Mouse (Mus musculus) myocyte (in vitro differentiated cells): Measurements from ENCODE around the gene Shank3. TPM values are rescaled to one million over a fixed set of nuclear protein-coding genes. Genes with fewer than 3 reads are reported as not detected.
A peak's percentile ranks its signal among the peaks of the same experiment; 100 is the strongest.

Experiments
- H3K27me3 ChIP-seq: one replicate; pipeline ENCODE4 v1.6.1; 2011; ENCODE audit not compliant: control insufficient read depth, insufficient read depth, insufficient read length
- H3K36me3 ChIP-seq: one replicate; pipeline ENCODE4 v1.6.1; 2011; ENCODE audit not compliant: control insufficient read depth, insufficient read depth
- H3K4me2 ChIP-seq: one replicate; pipeline ENCODE4 v1.6.1; 2011; ENCODE audit warnings: low read depth, control low read depth
- H3K4me3 ChIP-seq: one replicate; pipeline ENCODE4 v1.5.1; 2011; ENCODE audit warnings: mild to moderate bottlenecking, control low read depth, moderate library complexity
- H3K79me2 ChIP-seq: one replicate; pipeline ENCODE4 v1.6.1; 2011; ENCODE audit not compliant: control insufficient read depth, insufficient read depth
- H3ac ChIP-seq: one replicate; pipeline ENCODE4 v1.6.1; 2011; ENCODE audit not compliant: control insufficient read depth, insufficient read length
- CEBPB ChIP-seq: IDR thresholded peaks from 2 replicates; pipeline ENCODE4 v1.6.1; 2011; ENCODE audit warnings: mild to moderate bottlenecking, moderate library complexity; ENCODE audit not compliant: poor library complexity, insufficient read depth, severe bottlenecking
- E2F4 ChIP-seq: IDR thresholded peaks from one replicate; pipeline ENCODE4 v1.6.1; 2011; ENCODE audit warnings: mild to moderate bottlenecking, control low read depth, moderate library complexity; ENCODE audit not compliant: insufficient read depth
- MAX ChIP-seq: IDR thresholded peaks from one replicate; pipeline ENCODE4 v1.6.1; 2011; ENCODE audit warnings: low read depth, mild to moderate bottlenecking, control low read depth
- MYOD1 ChIP-seq, 3 experiments: IDR thresholded peaks; one replicate each; pipeline ENCODE4 v1.6.1; 2011; ENCODE audit warnings: control low read depth in 2 of 3, low read depth in 2 of 3, mild to moderate bottlenecking in 2 of 3, moderate library complexity in 1 of 3; ENCODE audit not compliant: insufficient read length in 2 of 3, control insufficient read depth in 1 of 3
- MYOG ChIP-seq, 3 experiments: IDR thresholded peaks; one replicate each; pipeline ENCODE4 v1.6.1; 2011; ENCODE audit warnings: control low read depth in 2 of 3, low read depth in 2 of 3, mild to moderate bottlenecking in 2 of 3; ENCODE audit not compliant: insufficient read length in 2 of 3, control insufficient read depth in 1 of 3, insufficient read depth in 1 of 3
- POLR2A ChIP-seq: IDR thresholded peaks from one replicate; pipeline ENCODE4 v1.6.1; 2011; ENCODE audit warnings: low read depth, mild to moderate bottlenecking, control low read depth, moderate library complexity; ENCODE audit not compliant: insufficient read length
- POLR2AphosphoS2 ChIP-seq: IDR thresholded peaks from one replicate; pipeline ENCODE4 v1.6.1; 2011; ENCODE audit warnings: low read depth, control low read depth; ENCODE audit not compliant: insufficient read length
- REST ChIP-seq: IDR thresholded peaks from one replicate; pipeline ENCODE4 v1.6.1; 2011; ENCODE audit warnings: mild to moderate bottlenecking, control low read depth, moderate library complexity; ENCODE audit not compliant: insufficient read depth, insufficient read length
- SRF ChIP-seq: IDR thresholded peaks from one replicate; pipeline ENCODE4 v1.6.1; 2011; ENCODE audit warnings: low read depth; ENCODE audit not compliant: control insufficient read depth, insufficient read length
- TCF12 ChIP-seq: IDR thresholded peaks from one replicate; pipeline ENCODE4 v1.6.1; 2011; ENCODE audit warnings: mild to moderate bottlenecking, control low read depth; ENCODE audit not compliant: poor library complexity, insufficient read depth, severe bottlenecking
- TCF3 ChIP-seq: IDR thresholded peaks from one replicate; pipeline ENCODE4 v1.6.1; 2011; ENCODE audit warnings: low read depth, control low read depth; ENCODE audit not compliant: insufficient read length
- USF1 ChIP-seq: IDR thresholded peaks from one replicate; pipeline ENCODE4 v1.6.1; 2011; ENCODE audit warnings: low read depth, mild to moderate bottlenecking, control low read depth, moderate library complexity
- polyA plus RNA-seq: library from polyadenylated mRNA; unstranded; fragments of >200 nt; fragmentation: generic; extraction: Trizol; gene quantifications from one replicate; pipeline ENCODE4 v1.2.1, GENCODE M21; 2012; ENCODE audit warnings: missing spikeins

The Shank3 gene
- polyA plus RNA-seq, 1 experiment, result 1.4 TPM

DNA sequence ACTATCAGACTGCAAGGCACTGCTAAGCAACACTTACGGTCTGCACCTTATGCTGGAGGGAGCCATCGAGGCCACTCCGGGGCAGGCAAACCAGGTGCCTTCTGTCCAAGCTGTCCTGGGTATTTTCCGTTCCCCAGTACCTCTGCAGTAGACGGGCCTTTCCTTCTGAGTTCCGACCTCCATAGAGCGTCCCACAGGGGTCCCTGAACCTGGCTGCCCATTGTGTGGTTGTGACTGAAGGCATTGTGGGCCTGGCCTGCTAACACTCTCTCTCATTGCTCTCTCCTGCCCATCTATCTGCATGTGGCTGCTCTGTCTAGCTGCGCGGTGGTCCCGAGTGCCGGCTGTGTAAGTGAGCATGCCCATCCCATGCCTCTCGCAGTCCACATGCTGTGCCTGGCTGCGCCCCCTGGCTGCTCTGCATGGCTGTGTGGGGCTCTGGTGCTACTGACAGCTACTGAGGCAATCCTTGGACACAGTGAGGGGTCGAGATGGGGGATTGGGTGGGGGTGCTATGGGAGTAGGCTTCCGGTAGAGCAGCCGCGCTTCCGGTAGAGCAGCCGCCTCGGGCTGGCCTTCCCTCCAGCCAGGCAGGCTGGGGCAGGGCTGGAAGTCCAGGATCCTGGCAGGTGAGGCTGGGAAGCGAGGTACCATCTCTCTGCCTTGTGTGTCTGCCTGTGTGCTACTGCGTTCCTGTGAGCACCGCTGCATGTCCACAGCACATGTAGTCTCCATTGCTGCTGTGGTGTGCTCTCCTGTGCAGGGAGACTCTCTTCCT, 57.2 kb downstream of the Shank3 start:
- Histone ChIP-seq H3K4me2 (no peak overlapping the region), H3K79me2 (no peaks in the 10 kb centered on the region), H3K36me3 (no peaks in the 10 kb centered on the region), H3K4me3 (no peak overlapping the region), H3K27me3 (peaks cover 25% of the 10 kb centered on the region), H3ac (no peak overlapping the region)
- no peak for TF ChIP-seq USF1
- no peak for TF ChIP-seq SRF
- TF ChIP-seq MYOD1 (IDR thresholded peaks at IDR 0.05; ENCODE audit: control insufficient read depth in 1 of 3, insufficient read length in 2 of 3, low read depth in 2 of 3), result no peak
- no peak for TF ChIP-seq CEBPB
- TF ChIP-seq POLR2A, result no peak
- TF ChIP-seq REST, result no peak
- TF ChIP-seq POLR2AphosphoS2, result no peak
- no peak for TF ChIP-seq TCF12
- no peak for TF ChIP-seq MAX
- no peak for TF ChIP-seq TCF3
- TF ChIP-seq E2F4, result no peak
- no peak for TF ChIP-seq MYOG (IDR thresholded peaks at IDR 0.05; ENCODE audit: control insufficient read depth in 1 of 3, insufficient read depth in 1 of 3, insufficient read length in 2 of 3, low read depth in 2 of 3)

DNA sequence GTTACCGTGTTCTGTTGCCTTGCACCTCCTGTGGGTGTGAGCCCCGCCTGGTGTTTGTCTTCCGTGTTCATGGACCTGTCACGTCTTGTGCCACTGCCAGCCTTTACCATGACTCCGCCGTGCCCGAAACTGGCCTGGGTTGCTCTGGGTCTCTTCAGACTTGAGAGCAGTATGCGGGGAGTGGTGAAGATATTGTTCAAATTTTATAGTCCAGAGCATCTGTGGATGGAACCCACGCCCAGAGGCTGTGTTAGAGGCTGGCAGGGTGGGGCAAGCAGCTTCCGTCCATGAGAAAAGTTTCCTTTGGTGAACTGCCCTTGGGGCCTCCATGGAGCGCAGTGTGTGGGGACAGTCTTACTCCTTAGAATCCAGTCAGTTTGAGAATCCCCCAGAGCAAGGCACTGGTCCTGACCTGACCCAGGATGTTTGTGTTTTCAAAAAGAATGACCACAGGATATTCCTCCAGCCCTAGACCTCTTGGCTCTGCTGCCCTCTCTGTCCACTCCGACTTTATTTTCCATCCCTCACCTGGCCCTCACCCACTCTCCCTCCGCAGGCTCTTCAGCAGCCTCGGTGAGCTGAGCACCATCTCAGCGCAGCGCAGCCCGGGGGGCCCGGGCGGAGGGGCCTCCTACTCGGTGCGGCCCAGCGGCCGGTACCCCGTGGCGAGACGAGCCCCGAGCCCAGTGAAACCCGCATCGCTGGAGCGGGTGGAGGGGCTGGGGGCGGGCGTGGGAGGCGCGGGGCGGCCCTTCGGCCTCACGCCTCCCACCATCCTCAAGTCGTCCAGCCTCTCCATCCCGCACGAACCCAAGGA, 58.0 kb downstream of the Shank3 start:
- Histone ChIP-seq H3K79me2 (no peaks in the 10 kb centered on the region), H3K36me3 (no peaks in the 10 kb centered on the region), H3K27me3 (peaks cover 25% of the 10 kb centered on the region), H3K4me3 (no peak overlapping the region), H3ac (no peak overlapping the region), H3K4me2 (no peak overlapping the region)
- TF ChIP-seq TCF12 (no peak), MYOD1 (IDR thresholded peaks at IDR 0.05; ENCODE audit: control insufficient read depth in 1 of 3, insufficient read length in 2 of 3, low read depth in 2 of 3) (no peak), TCF3 (no peak), POLR2AphosphoS2 (no peak), CEBPB (no peak), MYOG (IDR thresholded peaks at IDR 0.05; ENCODE audit: control insufficient read depth in 1 of 3, insufficient read depth in 1 of 3, insufficient read length in 2 of 3, low read depth in 2 of 3) (no peak), REST (no peak), MAX (no peak), SRF (no peak), E2F4 (no peak), USF1 (no peak), POLR2A (no peak)

DNA sequence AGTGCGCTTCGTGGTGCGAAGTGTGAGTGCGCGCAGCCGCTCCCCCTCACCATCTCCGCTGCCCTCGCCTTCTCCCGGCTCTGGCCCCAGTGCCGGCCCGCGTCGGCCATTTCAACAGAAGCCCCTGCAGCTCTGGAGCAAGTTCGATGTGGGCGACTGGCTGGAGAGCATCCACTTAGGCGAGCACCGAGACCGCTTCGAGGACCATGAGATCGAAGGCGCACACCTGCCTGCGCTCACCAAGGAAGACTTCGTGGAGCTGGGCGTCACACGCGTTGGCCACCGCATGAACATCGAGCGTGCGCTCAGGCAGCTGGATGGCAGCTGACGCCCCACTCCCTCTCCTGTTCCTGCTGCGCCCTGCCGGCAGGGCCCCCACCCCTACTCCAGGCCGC, 58.6 kb downstream of the Shank3 start:
- Histone ChIP-seq H3K27me3 (peaks cover 25% of the 10 kb centered on the region), H3ac (no peak overlapping the region), H3K4me2 (peak overlapping the region; percentile 24), H3K36me3 (no peaks in the 10 kb centered on the region), H3K4me3 (no peak overlapping the region), H3K79me2 (no peaks in the 10 kb centered on the region)
- TF ChIP-seq E2F4 (no peak), TCF3 (no peak), MYOG (IDR thresholded peaks at IDR 0.05; ENCODE audit: control insufficient read depth in 1 of 3, insufficient read depth in 1 of 3, insufficient read length in 2 of 3, low read depth in 2 of 3) (peak in 2 of 3 experiments; percentile 5 to 32), TCF12 (no peak), REST (no peak), MAX (no peak), SRF (no peak), POLR2AphosphoS2 (no peak)

DNA sequence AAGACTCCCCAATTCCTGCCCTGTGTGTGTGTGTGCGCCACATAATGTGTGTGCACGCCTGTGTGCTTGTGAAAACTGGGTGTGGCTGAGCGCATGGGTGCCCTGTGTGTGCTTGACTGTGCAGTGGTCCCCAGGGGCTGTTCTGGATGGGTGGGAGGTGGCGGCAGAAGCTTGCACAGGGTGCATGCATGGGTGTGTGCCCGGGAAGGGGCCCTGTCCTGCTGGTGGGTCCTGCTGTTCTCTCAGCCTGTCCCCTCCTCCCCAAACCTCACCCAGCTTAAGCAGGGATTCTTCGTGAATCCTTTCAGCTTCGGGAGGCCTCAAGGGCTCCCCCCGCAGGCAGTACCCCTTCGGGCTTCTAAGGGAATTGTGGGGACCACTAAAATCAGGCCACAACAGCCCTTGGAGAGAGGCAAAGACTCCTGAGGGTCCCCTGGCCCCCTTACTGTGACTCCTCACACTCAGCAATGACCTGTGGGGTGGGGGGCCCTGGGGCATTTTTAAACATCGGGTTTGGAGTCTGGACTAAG, 59.8 kb downstream of the Shank3 start:
- TF ChIP-seq MYOD1 (IDR thresholded peaks at IDR 0.05; ENCODE audit: control insufficient read depth in 1 of 3, insufficient read length in 2 of 3, low read depth in 2 of 3) (no peak), TCF3 (no peak), MAX (no peak), SRF (no peak), MYOG (IDR thresholded peaks at IDR 0.05; ENCODE audit: control insufficient read depth in 1 of 3, insufficient read depth in 1 of 3, insufficient read length in 2 of 3, low read depth in 2 of 3) (no peak), POLR2A (no peak), POLR2AphosphoS2 (no peak), REST (no peak), E2F4 (no peak), USF1 (no peak), CEBPB (no peak), TCF12 (no peak)
- Histone ChIP-seq H3ac (no peak overlapping the region), H3K36me3 (no peaks in the 10 kb centered on the region), H3K79me2 (no peaks in the 10 kb centered on the region), H3K27me3 (peaks cover 25% of the 10 kb centered on the region), H3K4me3 (no peak overlapping the region), H3K4me2 (no peak overlapping the region)
